Mouse (Mus musculus) kidney, adult 18-20 months (tissue): ENCODE measurements at regions not wholly inside any gene's neighbourhood (a gene's known extent, or its start where the extent isn't known, plus 50 kb on each side); places are given as distances from the start of the nearest gene placed in this dataset.

Experiments used
- DNase-seq: peaks from one replicate; pipeline ENCODE4 v3.0.0; 2021

DNA sequence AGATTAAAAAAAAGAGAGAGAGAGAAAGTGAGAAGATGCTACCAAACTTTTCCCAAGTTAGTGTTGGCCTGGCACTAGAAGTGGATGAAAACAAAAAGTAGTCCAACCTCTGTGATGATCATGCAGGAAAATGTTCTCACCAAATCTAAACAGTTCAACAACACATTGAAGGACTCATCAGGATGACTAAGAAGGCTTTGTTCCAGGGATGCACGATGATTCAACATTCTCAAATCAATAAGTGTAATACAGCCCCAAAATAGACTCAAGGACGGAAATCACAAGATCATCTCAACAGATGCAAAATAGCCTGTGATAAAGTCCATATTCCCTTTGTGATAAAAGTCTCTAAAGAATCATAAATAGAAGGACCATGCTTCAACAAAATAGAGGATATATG is 106.3 kb downstream of the Cysltr2 start:
- DNase-seq: no peak

GRCm38 (mm10) chr14:72939067-72939393 is 109.9 kb downstream of the Cysltr2 start:
- DNase-seq: no peak

- no peak for DNase-seq
These were observed 110.4 kb downstream of the Cysltr2 start for GRCm38 (mm10) chr14:72938382-72939066.

- DNase-seq: no peak
These were observed 115.3 kb downstream of the Cysltr2 start for GRCm38 (mm10) chr14:72933598-72933997.

- no peak for DNase-seq
These were observed 116.6 kb downstream of the Cysltr2 start for GRCm38 (mm10) chr14:72932296-72932695.

DNA sequence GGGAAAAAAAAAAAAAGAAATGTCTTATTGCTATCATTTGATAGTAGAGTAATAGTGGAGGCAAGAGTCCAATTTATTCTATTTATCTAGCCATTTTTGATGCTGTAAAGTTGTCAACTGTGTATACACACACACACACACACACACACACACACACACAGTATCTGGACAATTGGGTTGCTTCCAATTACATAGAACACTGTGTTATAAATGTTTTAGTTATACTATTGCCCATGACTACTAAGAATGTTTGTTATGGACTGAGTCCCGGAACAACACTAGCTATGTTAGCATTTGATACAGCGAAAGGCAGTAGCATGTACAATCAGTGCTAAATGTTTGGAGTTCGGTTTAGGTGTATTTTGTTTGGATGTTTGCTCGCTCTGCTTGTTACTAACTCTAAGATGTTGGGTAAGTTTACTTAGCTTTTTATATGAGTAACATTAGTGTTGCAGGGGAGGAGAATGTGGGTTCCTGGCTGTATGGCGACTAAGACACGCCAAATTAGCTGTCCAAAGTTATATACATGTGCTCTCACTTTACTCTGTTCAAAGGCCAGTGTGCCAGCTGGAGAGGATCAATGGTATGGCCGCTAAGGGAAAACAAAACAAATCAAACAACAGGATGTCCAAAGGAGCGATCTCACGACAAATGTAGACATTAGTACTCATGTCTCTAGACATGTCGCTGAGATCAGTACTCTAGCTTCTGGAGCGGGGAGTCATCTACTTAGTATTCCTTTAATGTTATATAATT is 147.6 kb downstream of the Cysltr2 start:
- DNase-seq: no peak

DNA sequence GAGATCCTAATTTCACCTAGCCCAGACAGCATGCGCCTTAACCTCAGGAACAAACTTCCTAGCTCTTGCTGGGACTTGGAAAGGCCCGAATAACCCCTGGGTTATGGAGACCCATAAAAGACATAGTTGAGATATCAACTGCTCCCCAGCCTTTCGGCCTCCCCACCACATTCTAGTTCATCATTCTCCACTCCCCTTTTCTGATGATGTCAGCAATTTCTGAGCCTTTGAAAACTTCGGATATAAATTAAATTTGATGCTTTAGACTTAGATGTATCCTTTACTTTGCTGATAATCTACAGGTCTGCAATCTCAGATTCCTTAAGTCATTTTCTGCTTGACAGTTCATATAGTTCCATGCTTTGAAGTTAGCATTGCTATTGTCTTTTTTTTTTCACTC is 149.3 kb downstream of the Cysltr2 start:
- no peak for DNase-seq

DNA sequence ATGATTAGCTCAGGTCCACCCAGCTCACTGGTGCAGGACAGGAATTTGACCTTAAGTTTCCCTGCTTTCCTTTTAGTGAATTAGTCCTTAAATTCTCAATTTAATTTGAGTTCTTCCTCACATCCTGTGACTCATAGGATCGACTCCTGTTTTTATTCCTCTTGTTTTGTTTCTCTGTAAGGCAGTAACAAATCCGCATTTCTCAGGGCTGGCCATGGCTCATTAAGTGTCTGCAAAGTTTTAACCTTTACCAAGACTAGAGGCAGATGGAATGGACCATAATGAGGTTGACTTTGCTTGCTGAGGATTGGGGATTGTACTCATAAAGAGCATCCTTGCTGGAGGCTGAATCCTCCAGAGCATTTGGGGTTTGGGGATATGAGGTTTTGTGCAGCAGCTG is 156.6 kb downstream of the Cysltr2 start:
- DNase-seq: no peak

GRCm38 (mm10) chr14:72889663-72890062 is 159.3 kb downstream of the Cysltr2 start:
- DNase-seq: no peak

GRCm38 (mm10) chr14:72887470-72888071 is 161.3 kb downstream of the Cysltr2 start:
- no peak for DNase-seq

- no peak for DNase-seq
These were observed 162.0 kb downstream of the Cysltr2 start for GRCm38 (mm10) chr14:72886935-72887369.

DNA sequence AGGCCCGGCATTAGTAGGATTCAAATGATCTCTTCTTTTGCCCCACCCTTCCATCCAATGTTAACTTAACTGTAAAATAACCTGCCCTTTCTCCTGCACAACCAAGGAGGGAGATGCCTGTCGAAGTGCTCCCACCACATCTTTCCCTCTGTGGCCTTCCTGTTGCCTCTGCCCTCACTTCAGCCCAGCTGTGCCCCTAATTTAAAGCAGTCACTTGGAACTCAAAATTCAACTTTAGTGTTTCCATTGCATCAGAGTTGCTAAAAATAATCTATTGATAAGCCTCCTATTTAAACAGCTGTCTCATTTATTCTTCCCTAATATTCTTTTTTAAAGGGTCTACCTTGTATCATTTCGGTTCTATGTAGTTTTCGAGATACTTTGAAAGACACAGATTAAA is 163.1 kb downstream of the Cysltr2 start:
- DNase-seq: no peak

DNA sequence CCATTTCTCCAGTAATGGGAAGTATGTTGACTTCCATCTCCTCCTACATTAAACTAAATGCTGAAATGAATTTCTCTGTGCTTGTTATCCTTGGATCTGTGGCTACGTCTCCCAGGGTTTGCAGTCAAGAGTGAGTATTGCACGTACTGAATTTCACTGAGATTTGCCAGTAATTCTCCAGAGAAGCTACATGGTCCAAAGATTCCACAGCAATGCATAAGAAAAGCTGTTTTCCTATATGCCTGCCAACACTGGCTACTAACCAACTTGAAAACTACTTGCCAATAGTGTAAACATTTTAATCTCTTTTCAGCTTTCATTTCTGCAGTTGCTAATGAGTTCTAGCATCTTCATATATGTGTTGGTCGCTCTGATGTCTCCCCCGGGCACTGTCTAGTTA is 164.4 kb downstream of the Cysltr2 start:
- no peak for DNase-seq

DNA sequence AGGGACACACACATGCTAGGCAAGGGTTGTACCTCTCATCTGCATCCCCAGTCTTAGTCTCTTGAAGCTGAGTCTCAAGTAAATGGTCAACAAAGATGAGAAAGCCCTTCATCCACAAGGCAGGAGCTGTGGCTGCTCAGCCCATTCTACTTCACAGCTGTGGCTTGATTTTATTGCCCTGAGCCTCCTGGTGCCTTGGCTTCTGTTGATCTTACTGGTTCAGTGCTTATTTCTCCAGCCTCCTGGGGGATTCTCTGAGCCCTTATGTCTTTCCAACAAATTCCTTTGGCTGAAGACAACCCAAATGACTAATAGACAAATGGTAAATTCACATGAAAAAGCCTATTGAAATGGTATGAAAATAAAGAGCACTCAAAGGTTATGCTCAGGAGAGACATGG is 167.3 kb upstream of the Fndc3a start:
- DNase-seq: no peak

GRCm38 (mm10) chr14:72873494-72873893 is 163.7 kb upstream of the Fndc3a start:
- DNase-seq: no peak

DNA sequence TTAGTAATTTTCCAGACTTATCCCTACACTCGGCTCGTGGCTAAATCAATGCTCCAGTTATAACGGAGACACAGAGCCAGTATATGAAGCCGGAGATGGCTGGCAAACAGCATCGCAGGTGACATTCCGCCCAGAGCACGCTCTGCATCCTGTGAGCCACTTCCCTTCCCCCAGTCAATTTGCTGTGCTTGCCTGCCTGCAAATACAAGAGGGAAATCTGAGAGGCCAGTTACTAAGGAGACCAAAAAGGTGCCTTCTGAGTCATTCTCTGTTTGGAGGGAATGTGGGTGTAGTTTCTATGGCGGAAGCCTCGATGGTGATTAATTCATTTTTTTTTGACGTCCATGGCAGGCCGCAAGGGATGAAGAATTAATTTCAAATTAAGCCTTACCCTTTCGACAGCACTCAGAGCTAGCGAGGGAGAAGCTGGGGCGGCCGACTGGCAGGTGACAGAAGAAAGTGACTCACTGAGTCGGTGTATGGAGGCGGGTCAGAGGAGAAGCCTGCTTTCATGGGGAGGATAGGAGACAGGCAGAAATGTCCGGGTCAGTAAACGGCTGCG is 159.5 kb upstream of the Fndc3a start:
- no peak for DNase-seq

- DNase-seq: no peak
These were observed 157.1 kb upstream of the Fndc3a start for GRCm38 (mm10) chr14:72866896-72867295.

DNA sequence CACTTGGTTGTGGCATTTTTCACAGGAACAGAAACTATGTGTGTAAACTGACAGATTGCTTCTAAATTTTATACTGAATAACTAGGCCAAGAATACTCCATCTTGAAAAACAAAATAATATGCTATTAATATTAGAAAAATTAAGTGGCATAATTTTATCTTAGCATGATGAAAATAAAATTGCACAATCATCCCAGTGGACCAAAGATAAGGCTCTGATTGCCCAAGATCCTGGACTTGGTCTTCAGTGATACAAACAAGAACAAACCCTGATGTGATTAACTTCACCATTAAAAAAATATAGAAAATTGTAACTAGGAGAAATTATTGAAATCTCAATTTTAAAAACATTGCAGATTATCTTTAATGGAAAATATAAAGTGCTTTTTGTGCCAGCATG is 155.7 kb upstream of the Fndc3a start:
- no peak for DNase-seq

GRCm38 (mm10) chr14:72864792-72865191 is 155.0 kb upstream of the Fndc3a start:
- no peak for DNase-seq

GRCm38 (mm10) chr14:72864130-72864529 is 154.3 kb upstream of the Fndc3a start:
- no peak for DNase-seq

DNA sequence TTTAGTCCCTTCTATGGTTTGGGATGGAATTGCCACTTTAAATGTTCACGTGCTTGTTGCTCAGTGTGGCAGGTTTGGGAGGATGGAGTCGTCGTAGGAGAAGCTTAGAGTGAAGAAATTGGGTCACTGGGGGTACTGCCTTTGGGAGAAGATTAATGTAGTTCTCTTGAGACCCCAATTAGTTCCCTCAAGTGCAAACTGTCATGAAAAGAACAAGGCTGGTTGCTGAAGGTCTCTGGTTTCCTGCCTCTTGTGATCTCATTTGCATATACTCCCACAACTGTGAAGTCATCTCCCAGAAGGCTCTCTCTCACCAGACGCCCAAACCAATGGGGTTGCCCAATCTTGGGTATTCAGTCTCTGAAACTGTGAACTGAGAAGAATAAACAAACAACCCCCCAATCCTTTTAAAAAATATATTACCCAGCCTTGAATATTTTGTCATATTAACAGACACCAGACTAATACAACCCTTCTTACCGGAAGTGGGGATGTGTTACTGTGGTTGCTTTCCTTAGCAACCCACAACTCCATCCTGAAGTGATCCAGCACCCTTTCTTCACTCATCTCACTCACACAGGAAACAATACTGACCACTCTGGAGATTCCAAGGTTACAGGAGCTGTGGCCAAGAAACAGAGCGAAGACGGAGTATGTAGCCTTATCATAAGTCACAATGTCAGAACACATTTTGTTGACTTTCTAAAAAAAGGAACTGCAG is 153.2 kb upstream of the Fndc3a start:
- no peak for DNase-seq

DNA sequence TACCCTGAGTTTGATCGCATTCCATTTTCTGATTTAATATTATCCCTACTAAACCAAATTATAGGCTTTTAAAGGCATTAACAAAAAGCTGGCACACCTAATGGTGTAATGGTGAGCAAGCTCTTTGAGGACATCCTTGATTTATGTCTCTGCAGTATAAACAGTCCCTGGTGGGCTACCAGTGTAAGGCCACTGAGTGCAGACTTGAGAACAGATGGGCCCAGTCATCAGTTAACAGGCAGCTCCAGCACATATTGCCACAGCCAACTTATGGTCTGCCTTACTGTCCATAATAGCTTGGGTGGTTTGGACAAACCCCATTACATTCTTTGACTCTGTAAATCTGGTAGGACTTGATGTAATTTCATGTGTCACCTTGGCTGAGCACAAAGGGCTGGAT is 144.4 kb upstream of the Fndc3a start:
- DNase-seq: no peak

DNA sequence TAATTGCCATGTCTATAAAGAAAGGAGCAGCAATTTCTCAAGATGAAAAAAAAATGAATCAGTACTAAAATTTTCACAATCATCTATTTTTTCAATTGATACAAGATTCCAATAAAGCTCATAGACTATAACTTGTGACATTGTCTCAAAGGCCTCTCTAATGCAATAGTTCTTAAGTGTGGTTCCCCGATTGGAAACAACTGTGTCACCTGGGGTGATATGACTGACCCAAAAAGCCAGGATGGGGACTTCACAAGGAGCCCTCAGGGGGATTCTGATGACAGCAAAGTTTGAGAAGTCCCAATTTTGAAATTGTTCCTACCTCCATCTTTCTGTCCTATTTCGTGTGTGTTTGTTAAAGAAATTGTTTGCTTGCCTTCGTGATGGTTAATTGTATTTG is 143.3 kb upstream of the Fndc3a start:
- DNase-seq: no peak
